In genomic region chr16:39316752-39317594, GRCm38 (mm10) we compare ENCODE assay signal across 8 mouse cellular contexts.
DNase-seq lines count a peak whose midpoint lies in the region; ATAC-seq and TF ChIP-seq lines count a peak whose summit lies in the region.

No protein-coding gene starts in this region.

- no peaks in the 10 kb centered on the region for H3K4me1 ChIP-seq in cerebellum, adult 2 months (ENCODE audit: control insufficient read depth, insufficient read depth, low read length)
- no peaks in the 10 kb centered on the region for H3K4me1 ChIP-seq in kidney, postnatal 0 days (replicated peaks; ENCODE audit: insufficient read depth, low read length)
- no peaks in the 10 kb centered on the region for H3K4me1 ChIP-seq in limb, embryonic 13.5 days

- H3K9me3 ChIP-seq in kidney, postnatal 0 days (replicated peaks; ENCODE audit: low read length), result no peaks in the 10 kb centered on the region
- no peaks in the 10 kb centered on the region for H3K9me3 ChIP-seq in limb, embryonic 13.5 days

- H3K27ac ChIP-seq in cerebellum, adult 2 months (ENCODE audit: insufficient read depth, low read length), result no peak overlapping the region
- no peak overlapping the region for H3K27ac ChIP-seq in kidney, postnatal 0 days
- H3K27ac ChIP-seq in limb, embryonic 13.5 days, result no peak overlapping the region

- 29% methylated on average over 15 of the region's 15 CpGs for WGBS in cerebellum, adult 2 months
- 18% methylated on average over 15 of the region's 15 CpGs for WGBS in kidney, postnatal 0 days
- 28% methylated on average over 15 of the region's 15 CpGs for WGBS in limb, embryonic 13.5 days

- no peak overlapping the region for H3K9ac ChIP-seq in kidney, postnatal 0 days (ENCODE audit: low read depth, low read length)
- H3K9ac ChIP-seq in limb, embryonic 13.5 days, result no peak overlapping the region

- peak; percentile 51 for TF ChIP-seq CTCF in cerebellum, adult 2 months (IDR thresholded peaks at IDR 0.05; ENCODE audit: borderline replicate concordance, insufficient read depth, low read depth, low read length)
- peak; percentile 72 for TF ChIP-seq CTCF in kidney, postnatal 0 days (IDR thresholded peaks at IDR 0.05; ENCODE audit: low read depth)

- DNase-seq in spleen, postnatal 4 days (ENCODE audit: low spot score in 2 of 2), result peak; percentile 27 to 66
- no peak for DNase-seq in spleen, adult 18-20 months
- DNase-seq in cerebellum, adult 2 months, result peak; percentile 33 to 41
- peak; percentile 74 for DNase-seq in kidney, postnatal 0 days (ENCODE audit: low spot score)
- peak; percentile 85 for DNase-seq in retina, postnatal 1 day
- no peak for DNase-seq in thymus, postnatal 36 days

- ATAC-seq in frontal cortex, adult (ENCODE audit: low TSS enrichment), result peak; percentile 99
- 0 out of 2 replicates have a peak, but pooled peaks have one; percentile 17 for ATAC-seq in kidney, postnatal 0 days (replicated peaks; ENCODE audit: low FRiP score, low read depth)
- ATAC-seq in limb, embryonic 13.5 days (ENCODE audit: low FRiP score, low read depth), result peak; percentile 67; the same call in 1 of the 2 replicates

- no peak overlapping the region for H3K4me2 ChIP-seq in kidney, postnatal 0 days (ENCODE audit: low read length)
- H3K4me2 ChIP-seq in limb, embryonic 13.5 days (replicated peaks), result no peak overlapping the region

- no peak overlapping the region for H3K4me3 ChIP-seq in cerebellum, adult 2 months (replicated peaks; ENCODE audit: insufficient read depth, low read depth, low read length)
- H3K4me3 ChIP-seq in kidney, postnatal 0 days (replicated peaks; ENCODE audit: low read depth, low read length), result no peak overlapping the region
- H3K4me3 ChIP-seq in limb, embryonic 13.5 days, result no peak overlapping the region

- no peaks in the 10 kb centered on the region for H3K27me3 ChIP-seq in cerebellum, adult 2 months (ENCODE audit: control insufficient read depth, insufficient read depth, low read length)
- no peaks in the 10 kb centered on the region for H3K27me3 ChIP-seq in kidney, postnatal 0 days (ENCODE audit: insufficient read depth, low read length)
- no peaks in the 10 kb centered on the region for H3K27me3 ChIP-seq in limb, embryonic 13.5 days

- H3K36me3 ChIP-seq in kidney, postnatal 0 days (ENCODE audit: insufficient read depth, low read length), result no peaks in the 10 kb centered on the region
- H3K36me3 ChIP-seq in limb, embryonic 13.5 days, result no peaks in the 10 kb centered on the region

- no peak for TF ChIP-seq POLR2A in cerebellum, adult 2 months (IDR thresholded peaks at IDR 0.05; ENCODE audit: borderline replicate concordance, insufficient read depth, low read length)

Comparison
In these comparisons a context has a peak if more than half of its experiments do, and no peak if none do; other contexts are left out.
1. DNase-seq: peak in spleen, postnatal 4 days (2 of 2), cerebellum, adult 2 months (2 of 2), kidney, postnatal 0 days (single experiment) and retina, postnatal 1 day (single experiment); none in spleen, adult 18-20 months (0 of 2) and thymus, postnatal 36 days (0 of 2).
2. ATAC-seq: peak in every context shown above with its lines; median percentile 99 in frontal cortex, adult; 67 in limb, embryonic 13.5 days; 17 in kidney, postnatal 0 days.